Mouse (Mus musculus): ENCODE measurements around the gene Daam2.
"Not testable (repeated sequence)": the region's sequence is repeated elsewhere in the genome, so short reads cannot be mapped to it uniquely, and the experiment has no call there.

The Daam2 gene

GRCm38 (mm10) chr17:49481876-49482275 lies 82.3 kb downstream of the Daam2 start:
- no peak for DNase-seq (ENCODE audit: low spot score)

DNA sequence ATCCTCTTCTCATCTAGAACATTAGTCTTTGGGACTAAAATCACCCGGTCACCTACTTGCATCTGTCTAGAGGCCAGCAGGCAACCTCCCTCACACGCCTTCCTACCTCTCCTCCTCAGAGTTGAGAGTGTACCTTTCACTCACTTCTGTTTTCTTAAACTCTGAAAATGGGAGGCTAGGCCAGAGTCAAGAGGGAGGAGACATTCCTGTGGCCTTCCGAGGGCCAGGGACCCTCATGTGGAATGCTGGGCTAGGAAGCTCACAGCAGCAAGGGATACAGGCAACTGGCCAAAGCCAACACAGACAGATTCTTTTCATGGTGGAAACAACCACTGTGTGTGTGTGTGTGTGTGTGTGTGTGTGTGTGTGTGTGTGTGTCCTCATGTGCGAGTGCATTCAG lies 86.8 kb downstream of the Daam2 start:
- DNase-seq (ENCODE audit: low spot score), result no peak

- no peak for DNase-seq (ENCODE audit: low spot score)
These were observed 89.0 kb downstream of the Daam2 start for GRCm38 (mm10) chr17:49475174-49475573.

GRCm38 (mm10) chr17:49474051-49474450 lies 90.1 kb downstream of the Daam2 start:
- no peak for DNase-seq (ENCODE audit: low spot score)

- DNase-seq (ENCODE audit: low spot score), result no peak
These were observed 91.5 kb downstream of the Daam2 start for GRCm38 (mm10) chr17:49472626-49473025.

DNA sequence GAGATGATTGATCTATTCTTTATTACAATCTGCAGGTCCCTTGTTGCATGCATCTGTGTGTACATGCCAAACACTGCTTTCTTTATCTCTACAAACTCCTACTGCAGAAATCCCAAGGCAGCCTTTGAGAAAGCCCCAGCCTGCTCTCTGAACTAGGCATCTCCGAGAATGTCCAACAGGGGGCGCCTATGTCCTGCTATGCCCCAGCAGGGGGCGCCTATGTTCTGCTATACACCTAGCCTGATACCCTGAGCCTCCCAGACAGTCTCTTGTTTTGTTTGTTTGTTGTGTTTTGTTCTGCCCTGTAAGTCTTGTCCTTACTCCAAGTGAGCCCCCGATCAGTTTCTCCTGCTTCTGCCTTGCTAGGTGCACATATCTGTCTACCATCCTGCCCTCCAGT lies 95.9 kb downstream of the Daam2 start:
- peak; percentile 82 for DNase-seq (ENCODE audit: low spot score)

GRCm38 (mm10) chr17:49464884-49465283 lies 99.3 kb downstream of the Daam2 start:
- DNase-seq (ENCODE audit: low spot score), result no peak

DNA sequence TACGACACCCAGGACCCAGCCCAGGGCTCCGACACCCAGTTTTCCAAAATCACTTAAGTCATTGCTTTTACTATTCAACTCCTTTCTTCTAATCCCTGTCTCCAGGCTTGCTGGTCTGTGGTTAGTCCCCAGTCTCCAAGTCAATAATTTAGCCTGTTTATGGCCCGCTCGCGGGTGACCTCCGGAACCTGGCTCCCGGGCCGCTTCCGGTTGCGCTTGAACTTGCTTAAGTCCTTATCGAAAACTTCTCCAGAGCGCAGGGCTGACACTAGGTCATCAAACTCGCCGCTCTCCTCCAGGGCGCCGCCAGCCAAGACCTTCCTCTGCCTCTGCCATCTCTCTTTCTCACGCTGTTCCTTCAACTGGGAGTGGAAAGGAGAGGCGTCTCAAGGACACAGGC lies 105.8 kb downstream of the Daam2 start:
- no peak for DNase-seq (ENCODE audit: low spot score)

- DNase-seq (ENCODE audit: low spot score), result no peak
These were observed 106.3 kb downstream of the Daam2 start for GRCm38 (mm10) chr17:49457833-49458232.

- no peak for DNase-seq (ENCODE audit: low spot score)
These were observed 107.8 kb downstream of the Daam2 start for GRCm38 (mm10) chr17:49456334-49456733.

DNA sequence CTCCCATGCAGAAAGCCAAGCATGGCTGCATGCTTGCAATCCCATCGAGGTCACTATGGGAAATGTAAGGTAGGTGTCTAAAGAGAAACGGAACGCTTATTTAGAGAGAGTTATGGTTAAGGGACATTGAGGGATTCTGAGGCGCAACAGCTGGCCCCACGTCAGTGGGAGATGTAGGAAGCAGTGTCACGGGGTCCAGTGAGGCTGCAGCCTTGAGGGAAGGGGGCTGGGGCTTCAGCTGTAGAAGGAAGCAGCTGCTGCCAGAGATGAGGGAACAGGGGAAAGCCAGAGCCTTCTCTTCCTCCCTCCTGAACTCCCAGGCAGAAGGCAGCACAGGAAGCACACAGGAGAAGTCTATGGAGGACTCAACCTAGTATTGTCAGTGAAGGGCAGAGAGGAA lies 113.2 kb downstream of the Daam2 start:
- no peak for DNase-seq (ENCODE audit: low spot score)

- DNase-seq (ENCODE audit: low spot score), result no peak
These were observed 114.9 kb downstream of the Daam2 start for GRCm38 (mm10) chr17:49449230-49449608.

GRCm38 (mm10) chr17:49448570-49449229 lies 115.4 kb downstream of the Daam2 start:
- DNase-seq (ENCODE audit: low spot score), result no peak

- DNase-seq (ENCODE audit: low spot score), result not testable (repeated sequence)
These were observed 121.3 kb downstream of the Daam2 start for GRCm38 (mm10) chr17:49442841-49443240.

DNA sequence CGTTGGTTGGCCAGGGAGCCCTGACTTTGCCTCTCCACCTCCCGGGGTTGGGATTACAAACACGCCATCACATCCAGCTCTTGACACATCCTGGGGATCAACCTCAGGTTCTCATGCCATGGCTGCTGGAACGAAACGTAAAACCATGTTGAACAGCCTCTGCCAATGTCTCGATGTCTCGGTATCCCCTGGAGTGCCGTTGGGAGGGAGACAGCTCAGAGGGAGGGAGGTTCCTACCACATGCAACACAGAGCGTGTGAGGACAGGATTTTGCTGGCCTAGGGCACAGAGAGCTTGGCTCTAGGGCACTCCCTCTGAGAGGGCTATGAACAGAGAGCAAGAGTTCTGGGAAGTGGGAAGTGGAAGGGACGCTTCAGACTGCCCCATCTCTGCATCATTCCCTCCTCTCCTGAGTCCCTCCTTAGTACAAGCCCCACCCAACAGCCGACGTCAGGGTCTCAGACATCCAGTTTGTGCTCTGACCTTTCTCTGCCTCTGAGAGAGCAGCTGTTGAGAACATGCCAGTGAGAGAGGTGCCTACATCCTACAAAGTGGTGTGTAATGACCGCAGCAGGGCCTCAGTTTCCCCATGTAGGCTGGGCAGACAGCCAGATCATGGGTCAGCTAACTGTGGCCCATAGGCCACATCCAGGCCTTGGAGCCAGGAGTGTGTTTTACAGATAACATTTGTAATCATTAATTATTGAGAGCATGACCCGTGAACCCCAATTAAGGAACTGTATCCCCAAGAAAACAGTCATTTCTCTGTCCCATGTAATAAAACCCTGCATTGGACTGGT lies 123.6 kb downstream of the Daam2 start:
- DNase-seq (ENCODE audit: low spot score), result no peak

DNA sequence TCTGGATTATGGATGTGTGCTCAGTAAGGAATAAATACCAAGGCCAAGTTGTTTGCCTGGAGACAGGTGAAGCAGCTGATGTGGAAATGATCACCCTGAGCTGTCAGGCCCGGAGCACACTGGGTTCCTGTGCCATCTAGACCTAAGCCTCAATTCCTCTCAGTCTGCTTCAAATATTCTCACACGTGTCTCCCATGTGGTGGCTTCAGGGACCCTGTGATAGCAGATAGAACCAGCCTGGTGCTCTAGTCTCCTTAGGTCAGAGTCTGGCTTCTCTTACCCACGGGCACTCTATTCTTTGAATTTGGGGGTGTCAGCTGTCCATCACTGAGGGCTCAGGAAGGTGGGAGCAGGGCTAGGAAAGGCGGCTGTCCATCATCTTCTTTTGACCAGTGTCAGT lies 124.4 kb downstream of the Daam2 start:
- DNase-seq (ENCODE audit: low spot score), result no peak

DNA sequence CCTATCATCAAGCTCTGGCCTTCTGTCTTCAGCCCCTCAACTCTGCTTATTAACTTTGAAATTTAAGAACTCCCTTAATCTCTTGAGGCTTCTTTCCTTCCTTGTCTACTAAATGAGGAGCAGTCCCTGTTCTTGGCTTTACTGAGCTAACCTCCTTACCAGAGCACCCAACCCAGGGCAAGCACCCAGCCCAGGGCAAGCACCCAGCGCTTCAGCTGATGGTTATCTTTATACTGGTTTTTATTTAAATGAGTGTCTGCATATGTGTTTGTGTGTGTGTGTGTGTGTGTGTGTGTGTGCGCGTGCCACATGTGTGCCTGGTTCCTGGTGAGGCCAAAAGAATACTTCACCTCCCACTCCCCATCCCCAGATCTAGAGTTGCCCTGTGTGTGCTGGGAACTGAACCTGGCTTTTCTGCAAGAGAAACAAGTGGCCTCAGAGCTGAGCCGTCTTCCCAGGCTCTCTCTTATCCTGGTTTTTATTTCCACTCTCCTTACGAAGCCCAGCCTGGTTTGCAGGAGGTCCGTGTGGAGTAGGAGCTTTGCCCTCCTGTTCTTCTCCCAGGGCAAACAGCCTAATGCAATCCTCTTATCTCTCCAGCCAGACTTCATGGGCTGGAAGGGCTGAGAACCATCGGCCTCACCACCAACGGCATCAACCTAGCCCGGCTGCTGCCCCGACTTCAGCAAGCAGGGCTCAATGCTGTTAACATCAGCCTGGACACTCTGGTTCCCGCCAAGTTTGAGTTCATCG lies 125.1 kb downstream of the Daam2 start:
- no peak for DNase-seq (ENCODE audit: low spot score)

GRCm38 (mm10) chr17:49437306-49437705 lies 126.8 kb downstream of the Daam2 start:
- not testable (repeated sequence) for DNase-seq (ENCODE audit: low spot score)

DNA sequence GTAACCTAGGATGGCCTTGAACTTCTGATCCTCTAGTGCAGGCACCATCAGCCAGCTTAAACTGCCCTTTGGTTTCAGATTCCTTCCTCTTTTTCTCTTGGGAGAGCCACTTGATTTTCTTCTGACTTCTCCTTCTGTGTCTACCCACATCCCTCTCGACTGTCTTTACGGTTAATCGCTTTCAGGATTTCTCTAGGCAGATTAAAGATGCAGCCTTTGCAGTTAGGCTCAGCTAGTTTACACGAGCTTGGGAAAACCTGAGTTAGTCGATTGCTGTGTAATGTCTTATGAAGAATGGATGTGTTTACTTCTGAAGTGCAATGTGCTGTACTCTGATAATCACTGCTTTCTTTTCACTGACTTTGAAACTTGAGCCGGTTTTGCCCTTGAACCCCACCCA lies 127.5 kb downstream of the Daam2 start:
- no peak for DNase-seq (ENCODE audit: low spot score)

DNA sequence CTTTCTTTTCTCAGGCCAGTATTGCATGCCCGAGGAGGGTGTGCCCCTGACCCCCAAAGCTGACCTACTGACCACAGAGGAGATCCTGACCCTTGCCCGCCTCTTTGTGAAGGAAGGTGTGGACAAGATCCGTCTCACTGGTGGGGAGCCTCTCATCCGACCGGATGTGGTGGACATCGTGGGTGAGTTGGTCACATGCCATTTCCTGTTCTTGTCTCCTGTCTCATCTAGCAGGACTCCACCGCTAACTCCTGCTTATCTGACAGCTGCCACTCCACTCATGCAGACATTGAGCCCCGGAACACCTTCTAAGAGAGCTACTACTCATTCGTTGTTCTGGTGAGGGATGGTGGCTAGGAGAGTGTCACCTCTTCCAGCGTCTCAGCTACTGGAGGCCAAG lies 129.1 kb downstream of the Daam2 start:
- DNase-seq (ENCODE audit: low spot score), result no peak

DNA sequence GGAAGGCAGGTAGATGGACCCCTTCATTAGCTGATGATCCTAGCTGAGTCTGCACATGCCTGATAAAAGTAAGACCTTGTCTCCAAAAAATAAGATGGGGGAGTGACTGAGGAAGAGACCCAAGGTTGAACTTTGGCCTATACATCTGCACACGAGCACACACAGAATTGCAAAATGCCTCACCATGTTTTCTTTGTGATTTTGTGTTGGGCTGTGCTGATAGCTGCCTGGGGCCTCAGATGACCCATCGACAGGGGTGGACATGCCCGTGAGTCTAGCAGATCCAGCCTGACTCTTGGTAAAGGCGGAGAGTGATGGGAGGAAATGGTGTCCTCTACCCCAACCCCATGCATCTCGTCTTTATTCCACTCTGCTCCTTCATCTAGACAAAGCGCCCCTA lies 129.9 kb downstream of the Daam2 start:
- no peak for DNase-seq (ENCODE audit: low spot score)

- no peak for DNase-seq (ENCODE audit: low spot score)
These were observed 131.1 kb downstream of the Daam2 start for GRCm38 (mm10) chr17:49433071-49433470.
